Mouse (Mus musculus): ENCODE results near the gene Arvcf.

Arvcf gene

GRCm38 (mm10) chr16:18430641-18431212 lies 82.7 kb downstream of the Arvcf start:
- DNase-seq (ENCODE audit: low read depth), result no peak

DNA sequence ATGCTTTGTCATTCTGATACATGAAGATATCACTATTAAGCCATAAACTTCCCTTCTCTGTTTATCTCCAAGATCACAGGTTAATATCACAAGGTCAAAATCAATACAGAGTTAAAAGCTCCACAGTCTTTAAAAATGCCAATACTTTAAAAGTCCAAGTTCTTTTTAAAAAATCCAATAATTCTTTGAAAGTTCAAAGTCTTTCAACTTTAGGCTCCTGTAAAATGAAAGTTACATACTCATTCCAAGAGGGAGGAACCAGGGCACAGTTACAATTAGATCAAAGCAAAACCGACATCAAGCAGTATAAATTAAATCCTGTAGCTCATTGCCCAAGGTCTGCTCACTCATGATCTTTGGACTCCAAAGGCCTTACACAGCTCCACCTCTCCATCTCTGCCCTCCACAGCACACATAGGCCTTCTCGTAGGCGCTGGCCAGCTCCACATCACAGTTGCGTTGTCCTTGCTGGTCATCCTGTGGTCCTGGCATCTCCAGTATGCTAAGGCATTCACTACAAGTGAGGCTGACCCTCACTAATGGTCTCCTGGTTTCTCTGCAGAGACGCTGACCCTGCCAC lies 85.4 kb downstream of the Arvcf start:
- DNase-seq (ENCODE audit: low read depth), result no peak

DNA sequence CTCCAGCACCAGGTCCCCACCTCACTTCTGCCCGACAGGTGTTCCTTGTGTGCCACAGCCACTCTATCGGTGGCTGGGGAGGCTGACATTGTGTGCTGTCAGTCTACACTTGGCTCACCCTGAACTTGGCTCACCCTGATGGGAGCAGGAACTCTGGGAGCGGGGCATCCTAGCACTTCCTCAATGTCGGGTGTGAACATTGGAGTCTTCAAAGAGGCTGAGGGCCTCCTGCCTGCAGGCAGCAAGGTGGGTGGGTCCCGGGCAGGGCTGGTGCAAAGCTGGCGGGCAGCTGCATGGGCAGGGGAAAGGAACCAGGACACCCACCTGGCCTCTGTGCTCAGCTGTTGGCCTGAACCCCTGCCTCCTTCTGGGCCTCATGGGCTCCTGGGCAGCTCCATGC lies 88.1 kb downstream of the Arvcf start:
- DNase-seq (ENCODE audit: low read depth), result no peak

- DNase-seq (ENCODE audit: low read depth), result peak; percentile 67
Measured at GRCm38 (mm10) chr16:18443385-18443841, 95.4 kb downstream of the Arvcf start.

DNA sequence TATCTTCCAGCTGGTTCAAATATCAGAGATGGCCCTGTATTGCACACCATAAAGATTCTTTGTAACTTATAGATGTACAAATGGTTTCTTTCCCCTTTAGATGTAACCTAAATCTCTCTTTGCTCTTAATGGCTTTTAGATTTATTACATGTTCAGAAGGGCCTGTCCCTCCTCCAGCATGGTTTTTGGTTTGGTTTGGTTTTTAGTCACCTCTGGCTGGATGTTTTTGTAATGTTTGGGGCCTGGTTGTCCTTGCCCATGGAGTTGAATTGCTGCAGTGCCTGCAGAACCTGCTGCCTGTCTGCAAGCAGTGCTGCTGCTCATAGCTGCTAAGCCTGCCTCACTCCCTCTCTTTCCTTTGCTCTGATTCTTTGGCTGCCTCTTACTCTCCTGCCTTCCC lies 99.3 kb downstream of the Arvcf start:
- DNase-seq (ENCODE audit: low read depth), result no peak

- DNase-seq (ENCODE audit: low read depth), result no peak
Measured at GRCm38 (mm10) chr16:18448104-18448503, 100.1 kb downstream of the Arvcf start.

- DNase-seq (ENCODE audit: low read depth), result no peak
Measured at GRCm38 (mm10) chr16:18449005-18449404, 101.0 kb downstream of the Arvcf start.

DNA sequence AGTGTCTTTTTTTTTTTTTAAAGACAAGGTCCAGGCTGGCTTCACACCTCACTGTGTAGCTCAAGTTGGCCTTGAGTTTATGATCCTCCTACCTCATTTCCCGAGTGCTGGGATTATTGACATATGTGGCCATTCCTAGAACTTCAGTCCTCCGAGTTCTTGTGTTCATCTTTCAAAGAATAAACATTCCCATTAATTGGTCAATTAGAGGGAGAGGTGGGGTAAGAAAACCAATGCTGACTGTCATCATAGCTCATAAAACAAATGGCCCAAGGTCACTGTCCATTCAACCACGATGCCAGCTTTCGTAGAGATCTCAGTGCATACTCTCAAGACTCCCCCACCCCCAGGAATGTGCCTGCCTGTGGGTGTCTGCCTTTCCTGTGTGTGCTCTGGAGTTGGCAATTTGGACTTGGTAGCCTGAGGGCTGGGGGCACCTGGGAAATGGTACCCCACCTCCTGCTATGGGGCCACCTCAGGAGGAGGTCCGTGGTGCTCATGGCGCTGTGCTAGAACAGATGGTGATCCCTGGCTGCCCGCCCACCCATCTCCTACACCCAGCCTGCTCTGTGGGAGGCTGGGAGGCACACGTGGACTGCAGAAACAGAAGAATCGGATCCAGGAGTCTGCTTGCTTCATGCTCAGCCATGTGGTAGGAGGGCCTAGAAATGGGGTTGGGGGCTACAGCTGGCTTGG lies 103.7 kb downstream of the Arvcf start:
- DNase-seq (ENCODE audit: low read depth), result no peak

GRCm38 (mm10) chr16:18452361-18452862 lies 104.4 kb downstream of the Arvcf start:
- no peak for DNase-seq (ENCODE audit: low read depth)

GRCm38 (mm10) chr16:18453846-18454245 lies 105.9 kb downstream of the Arvcf start:
- DNase-seq (ENCODE audit: low read depth), result no peak

- no peak for DNase-seq (ENCODE audit: low read depth)
Measured at GRCm38 (mm10) chr16:18455407-18455806, 107.4 kb downstream of the Arvcf start.

All from fibroblast of lung, adult 2 months (primary cell).